Mouse (Mus musculus) midbrain, embryonic 14.5 days (tissue): ENCODE data around the gene Nrg3. TPM values are rescaled to one million over a fixed set of nuclear protein-coding genes. Genes with fewer than 3 reads are reported as not detected.
A peak's percentile ranks its signal among the peaks of the same experiment; 100 is the strongest.

ENCODE experiments used
- ATAC-seq: fragments of 200-750 bp; cut with Nextera tagmentation; 2 replicates; pipeline ENCODE4 v1.8.0; 2017; ENCODE audit warnings: moderate number of reproducible peaks, moderate library complexity; ENCODE audit not compliant: low FRiP score, low TSS enrichment
- DNase-seq: peaks from one replicate; pipeline ENCODE4 v3.0.0-alpha.2; 2015
- H3K27ac ChIP-seq: fragments of 300-500 bp; sonication (generic); replicated peaks from 2 replicates; pipeline ENCODE4 v1.5.1; 2014; ENCODE audit warnings: mild to moderate bottlenecking, low read depth, low read length, moderate library complexity
- H3K27me3 ChIP-seq: fragments of 300-500 bp; sonication (generic); 2 replicates; pipeline ENCODE4 v1.6.1; 2014; ENCODE audit warnings: low read length, control low read depth, mixed read lengths; ENCODE audit not compliant: control insufficient read depth, insufficient read depth
- H3K36me3 ChIP-seq: fragments of 300-500 bp; sonication (generic); 2 replicates; pipeline ENCODE4 v1.6.1; 2014; ENCODE audit warnings: low read length, control low read depth; ENCODE audit not compliant: control insufficient read depth, insufficient read depth
- H3K4me1 ChIP-seq: fragments of 300-500 bp; sonication (generic); 2 replicates; pipeline ENCODE4 v1.6.1; 2014; ENCODE audit warnings: mild to moderate bottlenecking, antibody characterized with exemption, low read length, control low read depth; ENCODE audit not compliant: control insufficient read depth, insufficient read depth
- H3K4me2 ChIP-seq: fragments of 300-500 bp; sonication (generic); 2 replicates; pipeline ENCODE4 v1.6.1; 2014; ENCODE audit warnings: mild to moderate bottlenecking, low read length, moderate library complexity
- H3K4me3 ChIP-seq: fragments of 300-500 bp; sonication (generic); replicated peaks from 2 replicates; pipeline ENCODE4 v1.5.1; 2014; ENCODE audit warnings: low read depth, low read length
- H3K9ac ChIP-seq: fragments of 300-500 bp; sonication (generic); replicated peaks from 2 replicates; pipeline ENCODE4 v1.6.1; 2014; ENCODE audit warnings: mild to moderate bottlenecking, low read length, moderate library complexity
- H3K9me3 ChIP-seq: fragments of 300-500 bp; sonication (generic); 2 replicates; pipeline ENCODE4 v1.6.1; 2016; ENCODE audit warnings: low read length, control low read depth, mixed read lengths; ENCODE audit not compliant: control insufficient read depth
- WGBS: fragments of 180-500 bp; shearing (Covaris S2); extraction: QIAGEN DNeasy Blood & Tissue Kit; methylation state at CpG from one replicate; pipeline ENCODE4 v1.1.7; 2014; 5-methylcytosine and 5-hydroxymethylcytosine counted together
- polyA plus RNA-seq: library from polyadenylated mRNA; unstranded; fragments of >200 nt; fragmentation: Nextera tagmentation; extraction: Ambion mirVana; gene quantifications from 2 replicates; pipeline ENCODE4 v1.2.1, GENCODE M21; 2014

Gene Nrg3
- polyA plus RNA-seq, 1 experiment from 2014 or later = 13.1 TPM

DNA sequence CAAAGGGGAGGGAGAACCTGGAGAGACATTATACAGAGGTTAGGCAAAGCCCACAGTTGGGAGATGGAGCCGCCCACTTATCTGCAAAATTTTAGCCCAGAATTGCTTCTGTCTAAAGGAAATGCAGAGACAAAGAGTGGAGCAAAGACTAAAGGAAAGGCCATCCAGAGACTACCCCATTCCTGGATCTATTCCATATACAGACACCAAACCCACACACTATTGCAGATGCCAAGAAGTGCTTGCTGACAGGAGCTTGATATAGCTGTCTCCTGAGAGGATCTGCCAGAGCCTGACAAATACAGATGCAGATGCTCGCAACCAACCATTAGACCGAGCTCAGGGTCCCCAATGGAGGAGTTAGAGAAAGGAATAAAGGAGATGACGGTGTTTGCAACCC, 637.9 kb downstream of the Nrg3 start:
- 88% methylated on average over 4 of the region's 4 CpGs for WGBS
- Histone ChIP-seq H3K4me2 (no peak overlapping the region), H3K9ac (no peak overlapping the region), H3K4me1 (no peaks in the 10 kb centered on the region), H3K36me3 (no peaks in the 10 kb centered on the region), H3K4me3 (no peak overlapping the region), H3K27ac (no peak overlapping the region), H3K9me3 (no peaks in the 10 kb centered on the region), H3K27me3 (no peaks in the 10 kb centered on the region)
- DNase-seq = no peak
- ATAC-seq = no peak

DNA sequence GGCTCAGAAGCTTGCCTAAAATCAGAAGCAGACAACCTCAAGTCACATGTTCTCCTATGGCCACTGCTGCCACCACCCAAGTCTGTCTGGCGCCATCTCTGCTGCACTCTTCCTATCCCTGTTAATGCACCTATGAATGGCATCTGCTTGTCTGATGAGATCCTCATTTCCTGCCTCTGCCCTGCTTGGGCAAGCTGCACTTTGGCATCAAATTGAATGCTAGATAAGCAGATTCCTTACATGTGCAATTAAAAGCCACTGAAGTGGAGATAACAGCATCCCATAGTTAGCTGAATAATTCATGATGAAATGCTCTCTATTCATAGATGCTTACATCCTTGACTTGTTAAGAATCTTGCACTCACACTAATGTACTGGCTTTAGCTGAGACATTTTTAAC, 648.0 kb downstream of the Nrg3 start:
- peak; percentile 17 for DNase-seq
- H3K4me1 ChIP-seq = no peaks in the 10 kb centered on the region
- no peak overlapping the region for H3K9ac ChIP-seq
- H3K36me3 ChIP-seq = no peaks in the 10 kb centered on the region
- 59% methylated on average over 1 of the region's 1 CpGs for WGBS
- peak; percentile 31; the same call in 1 of the 2 replicates for ATAC-seq
- H3K27ac ChIP-seq = 0 out of 2 replicates have a peak overlapping the region, but pooled peaks have one; percentile 13
- no peaks in the 10 kb centered on the region for H3K9me3 ChIP-seq
- H3K4me3 ChIP-seq = no peak overlapping the region
- no peaks in the 10 kb centered on the region for H3K27me3 ChIP-seq
- no peak overlapping the region for H3K4me2 ChIP-seq

DNA sequence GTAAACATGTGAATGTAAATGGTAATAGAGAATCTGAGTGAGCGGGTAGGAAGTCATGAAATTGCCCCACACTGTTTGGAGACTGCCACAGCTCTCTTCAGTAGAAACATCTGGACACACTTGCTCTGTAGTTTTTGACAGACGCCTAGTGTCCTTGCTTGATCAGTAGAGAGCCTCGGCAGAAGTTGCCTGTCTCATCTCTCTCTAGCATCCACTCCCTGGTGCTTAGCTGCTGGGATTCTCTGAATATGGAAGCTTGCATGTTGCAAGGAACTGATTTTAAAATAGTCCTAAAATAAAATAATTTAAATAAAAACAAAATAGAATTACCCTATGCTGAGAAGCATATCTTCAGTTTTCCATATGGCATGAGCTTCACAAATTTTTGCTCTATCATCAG, 675.9 kb downstream of the Nrg3 start:
- ATAC-seq = no peak
- H3K27me3 ChIP-seq = no peaks in the 10 kb centered on the region
- no peak overlapping the region for H3K27ac ChIP-seq
- H3K36me3 ChIP-seq = no peaks in the 10 kb centered on the region
- H3K9me3 ChIP-seq = no peaks in the 10 kb centered on the region
- H3K9ac ChIP-seq = no peak overlapping the region
- H3K4me2 ChIP-seq = no peak overlapping the region
- H3K4me3 ChIP-seq = no peak overlapping the region
- DNase-seq = no peak
- 90% methylated on average over 3 of the region's 3 CpGs for WGBS
- no peaks in the 10 kb centered on the region for H3K4me1 ChIP-seq

DNA sequence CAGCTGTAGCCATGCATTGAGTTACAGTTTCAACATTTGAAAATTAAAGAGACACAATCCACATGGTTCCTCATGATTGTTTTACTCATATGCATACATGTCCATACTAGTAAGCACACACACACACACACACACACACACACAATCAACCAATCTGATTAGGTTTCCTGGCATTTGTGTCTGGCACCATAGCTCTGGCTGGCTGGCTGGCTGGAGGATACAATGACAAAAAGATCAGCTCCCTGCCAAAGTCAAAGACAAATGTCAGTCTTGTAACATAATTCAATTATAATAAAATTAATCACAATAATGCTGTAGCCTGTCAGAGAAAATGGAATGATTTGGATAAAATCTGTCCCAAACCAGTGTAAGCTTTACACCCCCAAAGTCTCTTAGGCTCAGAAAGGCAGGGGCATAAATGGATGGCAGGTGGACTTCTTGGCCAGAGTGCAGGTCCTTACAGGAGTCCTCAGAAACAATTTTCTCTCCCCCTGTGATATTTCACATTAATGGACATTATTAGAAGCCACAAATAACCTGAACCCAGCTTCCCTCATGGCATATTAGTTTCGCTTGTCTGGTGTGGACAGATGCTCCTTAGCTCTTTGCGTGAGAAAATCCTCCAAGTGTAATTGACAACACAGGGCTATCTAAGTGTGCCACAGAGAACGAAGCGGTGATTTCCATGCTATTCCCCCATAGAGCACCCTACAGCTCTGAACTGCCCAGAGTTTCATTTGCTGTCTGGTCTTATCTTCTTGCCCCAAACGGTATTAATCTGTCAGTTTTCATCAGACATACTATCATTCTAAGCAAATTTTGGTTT, 697.4 kb downstream of the Nrg3 start:
- Histone ChIP-seq H3K4me1 (no peaks in the 10 kb centered on the region), H3K9me3 (no peaks in the 10 kb centered on the region), H3K9ac (no peak overlapping the region), H3K36me3 (no peaks in the 10 kb centered on the region), H3K4me3 (no peak overlapping the region), H3K27me3 (no peaks in the 10 kb centered on the region), H3K4me2 (no peak overlapping the region), H3K27ac (no peak overlapping the region)
- WGBS = 66% methylated on average over 5 of the region's 5 CpGs
- DNase-seq = peak; percentile 11
- no peak for ATAC-seq

DNA sequence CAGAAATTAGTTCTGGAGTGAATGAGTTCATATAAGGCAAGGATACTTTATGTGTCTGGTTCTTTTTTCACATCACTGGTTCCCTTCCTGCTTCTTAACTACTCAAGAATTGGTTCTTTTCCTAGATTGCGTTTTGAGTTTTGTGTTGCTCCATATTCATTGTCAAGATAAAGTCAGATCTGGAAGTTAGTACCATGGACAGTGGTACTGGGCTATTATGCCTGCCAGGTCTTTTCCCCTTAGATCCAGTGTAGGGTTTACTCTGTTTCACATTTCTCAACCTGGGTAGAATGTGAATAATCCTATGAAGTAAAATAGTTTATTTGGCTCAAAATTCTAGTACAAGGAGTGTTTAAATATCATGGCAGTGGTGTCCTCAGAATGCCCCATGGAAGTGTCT, 698.1 kb downstream of the Nrg3 start:
- no peaks in the 10 kb centered on the region for H3K4me1 ChIP-seq
- no peak overlapping the region for H3K27ac ChIP-seq
- no peaks in the 10 kb centered on the region for H3K36me3 ChIP-seq
- no peak overlapping the region for H3K9ac ChIP-seq
- ATAC-seq (no peak), DNase-seq (no peak)
- H3K4me2 ChIP-seq = no peak overlapping the region
- H3K27me3 ChIP-seq = no peaks in the 10 kb centered on the region
- 58% methylated on average over 1 of the region's 1 CpGs for WGBS
- no peak overlapping the region for H3K4me3 ChIP-seq
- no peaks in the 10 kb centered on the region for H3K9me3 ChIP-seq

DNA sequence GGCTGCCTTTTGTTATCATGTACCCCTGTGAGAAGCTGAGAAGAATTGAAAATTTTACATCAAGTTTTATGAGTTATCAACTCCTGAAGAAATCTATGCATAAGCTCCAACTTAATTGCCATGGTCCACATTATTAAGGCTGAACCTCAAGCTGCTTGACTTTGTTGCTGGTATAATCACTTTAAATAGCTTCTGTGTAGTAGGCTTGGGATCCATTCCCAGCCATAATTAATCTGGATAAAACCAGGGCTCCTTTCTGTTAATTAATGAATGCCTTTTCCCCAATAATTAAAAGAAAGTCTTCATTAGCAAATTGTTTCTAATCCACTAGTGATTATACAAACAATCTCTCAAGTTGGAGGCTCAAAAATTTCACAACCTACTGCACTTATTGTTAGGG, 742.4 kb downstream of the Nrg3 start:
- Histone ChIP-seq H3K27me3 (no peaks in the 10 kb centered on the region), H3K4me3 (no peak overlapping the region), H3K4me2 (no peak overlapping the region), H3K9ac (no peak overlapping the region), H3K9me3 (no peaks in the 10 kb centered on the region), H3K4me1 (no peaks in the 10 kb centered on the region), H3K36me3 (no peaks in the 10 kb centered on the region), H3K27ac (no peak overlapping the region)
- no peak for DNase-seq
- no peak for ATAC-seq

DNA sequence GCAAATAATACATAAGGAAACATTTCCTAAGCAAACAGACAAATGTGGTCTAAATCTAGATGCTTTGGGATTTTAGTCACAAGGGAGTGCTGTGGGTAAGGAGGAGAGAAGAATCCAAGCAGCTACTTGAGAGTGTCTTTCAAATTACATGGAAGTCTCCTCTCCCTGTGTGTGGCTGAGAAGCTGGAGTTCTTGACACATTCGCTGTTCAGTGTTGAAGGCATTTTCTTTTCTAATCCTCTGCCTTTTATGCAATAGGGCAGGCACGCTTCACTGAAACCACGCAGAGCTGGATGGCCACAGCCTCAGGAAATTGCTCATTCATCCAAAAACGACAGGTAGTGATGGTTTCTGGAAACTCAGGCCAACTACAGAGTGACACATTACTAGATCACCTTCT, 769.0 kb downstream of the Nrg3 start:
- DNase-seq (peak; percentile 32), ATAC-seq (no peak)
- H3K4me2 ChIP-seq = no peak overlapping the region
- 10% methylated on average over 4 of the region's 4 CpGs for WGBS
- H3K4me1 ChIP-seq = peaks cover 6% of the 10 kb centered on the region
- H3K27ac ChIP-seq = no peak overlapping the region
- no peaks in the 10 kb centered on the region for H3K36me3 ChIP-seq
- no peaks in the 10 kb centered on the region for H3K27me3 ChIP-seq
- no peaks in the 10 kb centered on the region for H3K9me3 ChIP-seq
- no peak overlapping the region for H3K4me3 ChIP-seq
- H3K9ac ChIP-seq = no peak overlapping the region

DNA sequence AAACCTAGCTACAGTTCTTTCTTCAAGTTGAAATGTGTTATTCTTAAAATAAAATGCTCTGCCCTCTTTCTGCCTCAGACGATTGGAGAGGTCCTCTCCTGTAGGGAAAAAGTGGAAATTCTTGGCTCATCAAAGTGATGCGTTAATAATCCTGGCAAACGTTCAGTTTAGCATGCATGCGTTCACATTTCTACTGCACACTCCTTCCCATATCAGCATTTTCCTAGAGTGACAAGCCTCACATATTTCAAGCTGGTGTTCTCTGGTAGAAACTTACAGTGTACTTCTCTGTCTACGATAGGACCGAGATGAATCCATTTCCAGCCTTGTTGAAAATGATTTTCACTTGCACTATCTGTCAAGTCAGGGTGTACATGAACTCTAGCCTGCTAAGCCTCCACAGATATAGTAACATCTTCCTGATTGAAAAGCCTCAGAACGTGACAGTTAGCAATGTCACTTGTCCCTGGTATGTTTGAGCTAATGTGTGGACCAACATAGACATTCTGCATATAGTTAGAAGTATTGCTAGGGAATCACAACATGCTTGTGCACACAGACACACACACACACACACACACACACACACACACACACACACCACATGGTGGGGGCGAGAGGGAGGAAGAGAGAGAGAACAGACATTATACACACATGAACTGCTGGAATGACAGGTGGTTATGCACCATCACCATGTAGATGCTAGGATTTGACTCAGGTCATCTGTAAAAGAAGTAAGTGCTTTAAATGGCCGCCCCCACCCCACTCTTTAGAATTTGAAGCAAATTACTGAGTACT, 770.1 kb downstream of the Nrg3 start:
- Histone ChIP-seq H3K9me3 (no peaks in the 10 kb centered on the region), H3K4me2 (no peak overlapping the region), H3K27me3 (no peaks in the 10 kb centered on the region), H3K27ac (no peak overlapping the region), H3K4me3 (no peak overlapping the region), H3K36me3 (no peaks in the 10 kb centered on the region), H3K9ac (no peak overlapping the region), H3K4me1 (peaks cover 6% of the 10 kb centered on the region)
- ATAC-seq (no peak), DNase-seq (peak; percentile 7)
- 78% methylated on average over 9 of the region's 9 CpGs for WGBS

DNA sequence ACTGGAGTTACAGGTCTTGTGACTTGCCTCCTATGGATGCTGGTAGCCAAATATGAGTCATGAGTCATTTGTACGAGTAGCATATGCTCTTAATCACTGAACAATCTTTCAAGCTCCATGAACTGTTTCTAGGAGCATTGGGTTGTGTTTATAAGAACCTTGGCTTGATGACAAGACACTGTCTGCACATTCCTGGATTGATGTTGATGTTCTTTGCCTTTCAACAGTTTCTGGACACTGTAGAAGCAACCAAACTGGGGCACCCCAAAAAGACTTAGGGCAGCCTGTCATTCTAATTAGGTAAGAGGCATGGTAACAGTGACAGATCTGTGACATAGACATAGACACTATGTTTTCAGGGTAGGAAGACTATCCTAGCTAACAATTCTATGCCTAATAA, 771.5 kb downstream of the Nrg3 start:
- no peaks in the 10 kb centered on the region for H3K9me3 ChIP-seq
- 58% methylated on average over 1 of the region's 1 CpGs for WGBS
- H3K9ac ChIP-seq = no peak overlapping the region
- no peak overlapping the region for H3K4me3 ChIP-seq
- ATAC-seq (no peak), DNase-seq (no peak)
- H3K36me3 ChIP-seq = no peaks in the 10 kb centered on the region
- no peaks in the 10 kb centered on the region for H3K27me3 ChIP-seq
- no peak overlapping the region for H3K4me2 ChIP-seq
- peaks cover 6% of the 10 kb centered on the region for H3K4me1 ChIP-seq
- H3K27ac ChIP-seq = no peak overlapping the region
